Mouse (Mus musculus) brain, adult 10 weeks (tissue): Measurements from ENCODE around the gene Eef1b2. TPM values are rescaled to one million over a fixed set of nuclear protein-coding genes. Genes with fewer than 3 reads are reported as not detected.

ENCODE experiments used
- polyA plus RNA-seq: library from polyadenylated mRNA; stranded (reverse); fragments of 350-450 nt; fragmentation: Illumina TruSeq; extraction: RNeasy Lipid Tissue Mini Kit (QIAGEN cat#74804); gene quantifications from one replicate; pipeline ENCODE4 v1.2.3, GENCODE M21; 2015; ENCODE audit warnings: low read depth, low replicate concordance

The Eef1b2 gene
- 604 TPM for polyA plus RNA-seq

DNA sequence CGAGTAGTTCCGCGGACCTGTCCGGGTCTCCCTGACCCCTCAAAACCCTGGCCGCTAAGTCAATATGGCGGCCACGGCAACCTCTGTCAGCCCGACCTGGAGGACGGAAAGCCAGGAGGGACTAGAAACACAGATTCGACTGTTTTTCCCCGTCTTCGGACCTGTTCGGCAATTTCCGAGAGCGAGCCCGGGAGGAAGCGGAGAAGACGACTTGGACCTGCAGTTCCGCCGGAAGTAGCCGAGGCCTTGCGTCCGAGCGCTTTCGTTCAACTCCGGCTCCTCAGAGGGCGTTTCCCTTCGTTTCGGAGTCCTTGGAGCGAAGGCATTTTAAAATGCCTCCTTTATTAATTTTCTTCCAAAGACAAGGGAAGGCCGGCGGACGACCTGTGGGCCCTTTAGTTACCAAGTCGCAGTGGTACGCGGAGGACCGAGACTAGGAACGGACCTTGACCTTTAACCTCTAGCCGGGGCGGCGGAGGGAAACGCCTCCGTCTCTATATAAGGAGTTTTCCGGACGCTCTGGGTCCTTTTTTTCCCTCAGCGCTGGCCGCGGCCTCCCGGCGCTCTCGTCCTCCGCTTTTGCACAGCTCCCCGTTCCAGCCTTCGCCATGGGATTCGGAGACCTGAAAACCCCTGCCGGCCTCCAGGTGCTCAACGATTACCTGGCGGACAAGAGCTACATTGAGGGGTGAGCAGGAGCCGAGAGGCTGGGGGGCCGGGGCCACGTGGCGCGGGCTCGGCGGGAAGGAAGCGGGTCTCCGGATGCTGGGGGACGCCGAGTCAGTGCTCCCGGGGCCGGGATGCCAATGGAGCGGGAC lies at the start of gene Eef1b2, which contains the start of gene Ndufs1:
Eef1b2 (plus strand) TSS at position 222 of the 818 bp plus-strand sequence.
Ndufs1 (minus strand) TSS at position 230 of the 818 bp plus-strand sequence.

DNA sequence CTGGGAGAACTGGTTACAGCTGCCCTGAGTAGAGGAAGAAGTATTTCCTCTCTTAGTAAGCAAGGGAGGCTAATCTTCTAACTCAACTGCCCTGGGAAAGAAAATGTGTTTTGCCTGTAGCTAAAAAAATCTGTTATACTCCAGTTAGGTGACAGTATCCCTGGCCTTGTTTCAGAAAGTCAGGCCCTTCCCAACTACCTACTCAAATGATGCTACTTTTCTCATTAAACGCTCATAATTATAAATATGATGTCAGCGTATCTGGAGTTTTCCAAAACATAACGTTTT lies 37.6 kb downstream of the Eef1b2 start, which contains the start of gene Gpr1:
Gpr1 (minus strand) TSS at position 273 of the 288 bp plus-strand sequence.

Other genes starting within 250 kb of the Eef1b2 start
- gene Ino80d, start 62.2 kb upstream of the Eef1b2 start, polyA plus RNA-seq = 7.1 TPM
- 159 TPM for gene Ndufs1, start within 50 bp of the Eef1b2 start, polyA plus RNA-seq
- gene Gpr1, start 37.7 kb downstream of the Eef1b2 start, polyA plus RNA-seq = 1.5 TPM
- gene Zdbf2, start 96.4 kb downstream of the Eef1b2 start, polyA plus RNA-seq = 9.5 TPM